Mouse (Mus musculus): Measurements from ENCODE around the gene Gjb5. TPM values are rescaled to one million over a fixed set of nuclear protein-coding genes. Genes with fewer than 3 reads are reported as not detected.

Gene Gjb5
- polyA plus RNA-seq, 1 experiment from 2014 or later, result 0.14 TPM

GRCm38 (mm10) chr4:127311561-127311960, 46.4 kb downstream of the Gjb5 start:
- peaks cover 20% of the 10 kb centered on the region; the same call in 1 of the 2 replicates for H3K27me3 ChIP-seq (ENCODE audit: insufficient read depth, low read length)
- H3K9ac ChIP-seq (replicated peaks), result no peak overlapping the region
- no peak overlapping the region for H3K4me3 ChIP-seq (ENCODE audit: low read depth, low read length)
- no peaks in the 10 kb centered on the region for H3K36me3 ChIP-seq (replicated peaks; ENCODE audit: insufficient read depth, low read length)
- H3K9me3 ChIP-seq (ENCODE audit: low read length), result no peaks in the 10 kb centered on the region
- ATAC-seq, result no peak
- no peak overlapping the region for H3K27ac ChIP-seq (ENCODE audit: low read depth)
- DNase-seq, result no peak
- TF ChIP-seq CTCF (IDR thresholded peaks at IDR 0.05; ENCODE audit: low read depth) (no peak), EP300 (IDR thresholded peaks at IDR 0.05; ENCODE audit: low read depth) (no peak)
- no peak overlapping the region for H3K4me2 ChIP-seq (ENCODE audit: low read depth, low read length)
- WGBS (ENCODE audit: insufficient replicate concordance), result 55% methylated on average over 9 of the region's 9 CpGs
- 0 out of 2 replicates have a peak, but pooled peaks cover 3% of the 10 kb centered on the region for H3K4me1 ChIP-seq (ENCODE audit: insufficient read depth)

- no peak overlapping the region for H3K27ac ChIP-seq (ENCODE audit: low read depth)
- no peaks in the 10 kb centered on the region for H3K9me3 ChIP-seq (ENCODE audit: low read length)
- no peaks in the 10 kb centered on the region for H3K4me1 ChIP-seq (ENCODE audit: insufficient read depth)
- H3K4me3 ChIP-seq (ENCODE audit: low read depth, low read length), result no peak overlapping the region
- DNase-seq, result no peak
- H3K9ac ChIP-seq (replicated peaks), result no peak overlapping the region
- ATAC-seq, result no peak
- 51% methylated on average over 2 of the region's 2 CpGs for WGBS (ENCODE audit: insufficient replicate concordance)
- H3K36me3 ChIP-seq (replicated peaks; ENCODE audit: insufficient read depth, low read length), result no peaks in the 10 kb centered on the region
- TF ChIP-seq EP300 (IDR thresholded peaks at IDR 0.05; ENCODE audit: low read depth), result no peak
- no peak for TF ChIP-seq CTCF (IDR thresholded peaks at IDR 0.05; ENCODE audit: low read depth)
- no peak overlapping the region for H3K4me2 ChIP-seq (ENCODE audit: low read depth, low read length)
- H3K27me3 ChIP-seq (ENCODE audit: insufficient read depth, low read length), result no peaks in the 10 kb centered on the region
These were observed 51.1 kb downstream of the Gjb5 start for GRCm38 (mm10) chr4:127306915-127307314.

Other genes with a start within 250 kb of the Gjb5 start
- gene Tmem35b, start 234.5 kb downstream of the Gjb5 start, polyA plus RNA-seq (2015; fragmentation: Nextera tagmentation; extraction: Ambion mirVana), result 6.7 and 7.7 TPM in 2 replicates
- gene Dlgap3, start 189.0 kb downstream of the Gjb5 start, polyA plus RNA-seq (2015; fragmentation: Nextera tagmentation; extraction: Ambion mirVana), result 0.05 and 0.07 TPM in 2 replicates
- 33.9 and 35.0 TPM in 2 replicates for gene Smim12, start 114.4 kb downstream of the Gjb5 start, polyA plus RNA-seq (2015; fragmentation: Nextera tagmentation; extraction: Ambion mirVana)
- gene Gja4, start 44.1 kb downstream of the Gjb5 start, polyA plus RNA-seq (2015; fragmentation: Nextera tagmentation; extraction: Ambion mirVana), result 2.7 and 3.1 TPM in 2 replicates
- gene Gjb3, start 27.3 kb downstream of the Gjb5 start, polyA plus RNA-seq (2015; fragmentation: Nextera tagmentation; extraction: Ambion mirVana), result 0.24 and 0.34 TPM in 2 replicates
- gene Gjb4, start 4.1 kb downstream of the Gjb5 start, polyA plus RNA-seq (2015; fragmentation: Nextera tagmentation; extraction: Ambion mirVana), result not detected in 2 replicates

All from liver, postnatal 0 days (tissue).